In the genomic region with DNA sequence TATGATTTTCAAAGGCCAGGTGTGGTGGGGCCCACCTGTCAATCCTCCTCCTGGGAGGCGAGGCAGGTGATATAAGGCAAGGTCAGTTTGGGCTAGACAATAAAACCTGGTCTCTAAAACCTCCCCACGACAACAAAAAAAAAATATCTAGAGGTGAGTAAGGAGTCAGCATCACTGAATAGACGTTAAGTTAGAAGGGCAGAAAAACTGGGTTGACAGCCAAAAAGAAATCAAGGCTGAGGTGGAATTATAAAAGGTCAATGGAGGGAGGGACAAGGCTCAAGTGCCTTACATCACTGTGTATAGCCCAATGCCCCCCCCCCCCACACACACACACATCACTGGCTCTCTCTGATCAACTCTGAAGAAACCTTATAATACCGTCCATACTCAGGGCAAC, we compare ENCODE assay signal across 8 mouse cellular contexts. TPM values are rescaled to one million over a fixed set of nuclear protein-coding genes. Genes with fewer than 3 reads are reported as not detected.
DNase-seq lines count a peak whose midpoint lies in the region; ATAC-seq and TF ChIP-seq lines count a peak whose summit lies in the region.

No protein-coding gene starts in this region.

- peak overlapping the region; percentile 73 for H3K4me3 ChIP-seq in heart, embryonic 13.5 days
- H3K4me3 ChIP-seq in G1E (ENCODE audit: low read depth, low read length) = peak overlapping the region; percentile 95
- peak overlapping the region; percentile 74 for H3K4me3 ChIP-seq in forebrain, embryonic 16.5 days (replicated peaks; ENCODE audit: low read length)
- H3K4me3 ChIP-seq in macrophage (ENCODE audit: inconsistent target) = peak overlapping the region; percentile 55

- H3K27ac ChIP-seq in heart, embryonic 13.5 days (replicated peaks) = peak overlapping the region; percentile 94
- H3K27ac ChIP-seq in forebrain, embryonic 16.5 days (ENCODE audit: low read length) = no peak overlapping the region
- H3K27ac ChIP-seq in macrophage = peak overlapping the region; percentile 62

- no peak for ATAC-seq in heart, embryonic 13.5 days (ENCODE audit: extremely low read depth, insufficient number of reproducible peaks, low FRiP score, low TSS enrichment)
- ATAC-seq in G1E (ENCODE audit: extremely low read depth, insufficient number of reproducible peaks, low FRiP score, poor library complexity, severe bottlenecking) = no peak
- no peak for ATAC-seq in forebrain, embryonic 16.5 days

- DNase-seq in heart, postnatal 4 days = no peak
- no peak for DNase-seq in G1E (ENCODE audit: low spot score)
- no peak for DNase-seq in embryo, embryonic 9.5 days (ENCODE audit: extremely low spot score)
- DNase-seq in spleen, postnatal 10 days (ENCODE audit: low spot score in 2 of 2) = no peak
- no peak for DNase-seq in gastrocnemius, adult 18-20 months (ENCODE audit: low spot score)

- H3K4me2 ChIP-seq in heart, embryonic 13.5 days = peak overlapping the region; percentile 77
- peak overlapping the region; percentile 60 for H3K4me2 ChIP-seq in forebrain, embryonic 16.5 days (ENCODE audit: low read length)

- peaks cover 43% of the 10 kb centered on the region for H3K36me3 ChIP-seq in heart, embryonic 13.5 days
- H3K36me3 ChIP-seq in G1E (replicated peaks) = peaks cover 46% of the 10 kb centered on the region
- peaks cover 10% of the 10 kb centered on the region; the same call in 1 of the 2 replicates for H3K36me3 ChIP-seq in forebrain, embryonic 16.5 days (ENCODE audit: control insufficient read depth, insufficient read depth)
- peaks cover 29% of the 10 kb centered on the region for H3K36me3 ChIP-seq in macrophage (ENCODE audit: inconsistent target)

- peak overlapping the region; percentile 85 for H3K9ac ChIP-seq in heart, embryonic 13.5 days
- H3K9ac ChIP-seq in forebrain, embryonic 16.5 days (replicated peaks; ENCODE audit: low read depth, low read length) = peak overlapping the region; percentile 82

- no peaks in the 10 kb centered on the region for H3K27me3 ChIP-seq in heart, embryonic 13.5 days (replicated peaks)
- H3K27me3 ChIP-seq in G1E (ENCODE audit: insufficient read depth, low read length) = no peaks in the 10 kb centered on the region
- H3K27me3 ChIP-seq in forebrain, embryonic 16.5 days (replicated peaks; ENCODE audit: control insufficient read depth, insufficient read depth, low read length) = no peaks in the 10 kb centered on the region

- WGBS in heart, embryonic 13.5 days = 26% methylated on average over 4 of the region's 4 CpGs
- 16% methylated on average over 4 of the region's 4 CpGs for WGBS in forebrain, embryonic 16.5 days
- 32% methylated on average over 4 of the region's 4 CpGs for WGBS in macrophage (ENCODE audit: missing documents)

- peaks cover 22% of the 10 kb centered on the region for H3K79me2 ChIP-seq in macrophage (ENCODE audit: inconsistent target)

- H3K9me3 ChIP-seq in heart, embryonic 13.5 days = no peaks in the 10 kb centered on the region
- no peaks in the 10 kb centered on the region for H3K9me3 ChIP-seq in G1E (replicated peaks)
- no peaks in the 10 kb centered on the region for H3K9me3 ChIP-seq in forebrain, embryonic 16.5 days (ENCODE audit: control insufficient read depth, low read length)

- no peak for TF ChIP-seq CTCF in G1E (IDR thresholded peaks at IDR 0.05; ENCODE audit: low read depth, low read length)

- H3K4me1 ChIP-seq in heart, embryonic 13.5 days = peaks cover 27% of the 10 kb centered on the region
- peaks cover 69% of the 10 kb centered on the region for H3K4me1 ChIP-seq in G1E (ENCODE audit: insufficient read depth, low read depth, low read length)
- H3K4me1 ChIP-seq in forebrain, embryonic 16.5 days (replicated peaks; ENCODE audit: control insufficient read depth, insufficient read depth, low read length) = peaks cover 21% of the 10 kb centered on the region

RNA-seq across cellular contexts. Expression of a gene that starts 0.7 kb away (rescaled TPM):
- polyA plus RNA-seq in heart, embryonic 13.5 days (2015; fragmentation: Nextera tagmentation; extraction: Ambion mirVana) = 248 and 278 TPM in 2 replicates
- 100 to 1,000 TPM; 192 to 198 TPM for total RNA-seq in heart, postnatal 4 days (2021)
- total RNA-seq in G1E (2014; fragmentation: Nextera tagmentation) = 209 and 211 TPM in 2 replicates
- total RNA-seq in G1E (2017) = 53.8 and 62.8 TPM in 2 replicates
- 283 and 349 TPM in 2 replicates for polyA plus RNA-seq in G1E (2012)
- polyA plus RNA-seq in forebrain, embryonic 16.5 days (2015; fragmentation: Nextera tagmentation; extraction: Ambion mirVana) = 222 and 237 TPM in 2 replicates
- 10 to 100 TPM; 22.6 to 79.9 (median 50.3) TPM for total RNA-seq in macrophage (2018; cell fraction: chromatin; rRNA removed)
- 100 to 1,000 TPM in 23 of 26 experiments, 10 to 100 TPM in 3; 92.0 to 152 (median 128) TPM for total RNA-seq in macrophage (2018; cell fraction: cytosol; rRNA removed)
- 10 to 100 TPM; 22.5 to 86.7 (median 50.0) TPM for total RNA-seq in macrophage (2018; cell fraction: nucleus; rRNA removed)
- polyA plus RNA-seq in macrophage (2018) = 106 to 159 TPM (median 117 TPM) in 3 replicates
- total RNA-seq in gastrocnemius, adult 18-20 months (2021) = 100 to 1,000 TPM; 215 to 223 TPM

RNA-seq across cellular contexts. Expression of a gene that starts 28.4 kb away (rescaled TPM):
- 1.0 and 1.1 TPM in 2 replicates for polyA plus RNA-seq in heart, embryonic 13.5 days (2015; fragmentation: Nextera tagmentation; extraction: Ambion mirVana)
- under 1 TPM; 0.18 to 0.29 TPM for total RNA-seq in heart, postnatal 4 days (2021)
- total RNA-seq in G1E (2014; fragmentation: Nextera tagmentation) = 0.24 TPM in 1 of 2 replicates, not detected in the other
- total RNA-seq in G1E (2017) = 0.27 and 0.29 TPM in 2 replicates
- 0.01 and 0.02 TPM in 2 replicates for polyA plus RNA-seq in G1E (2012)
- 16.8 and 17.3 TPM in 2 replicates for polyA plus RNA-seq in forebrain, embryonic 16.5 days (2015; fragmentation: Nextera tagmentation; extraction: Ambion mirVana)
- 10 to 100 TPM in 11 of 26 experiments, 1 to 10 TPM in 15; 2.1 to 22.4 (median 7.5) TPM for total RNA-seq in macrophage (2018; cell fraction: chromatin; rRNA removed)
- 10 to 100 TPM in 24 of 26 experiments, 1 to 10 TPM in 2; 8.7 to 25.1 (median 15.8) TPM for total RNA-seq in macrophage (2018; cell fraction: cytosol; rRNA removed)
- 10 to 100 TPM in 24 of 26 experiments, 1 to 10 TPM in 2; 4.2 to 37.6 (median 17.9) TPM for total RNA-seq in macrophage (2018; cell fraction: nucleus; rRNA removed)
- polyA plus RNA-seq in macrophage (2018) = 8.6 to 18.7 TPM (median 18.3 TPM) in 3 replicates
- total RNA-seq in gastrocnemius, adult 18-20 months (2021) = under 1 TPM; 0.45 to 0.53 TPM

RNA-seq across cellular contexts. Expression of a gene that starts 42.5 kb away (rescaled TPM):
- polyA plus RNA-seq in heart, embryonic 13.5 days (2015; fragmentation: Nextera tagmentation; extraction: Ambion mirVana) = 134 and 143 TPM in 2 replicates
- total RNA-seq in heart, postnatal 4 days (2021) = 100 to 1,000 TPM; 113 to 115 TPM
- 632 and 643 TPM in 2 replicates for total RNA-seq in G1E (2014; fragmentation: Nextera tagmentation)
- total RNA-seq in G1E (2017) = 279 and 298 TPM in 2 replicates
- polyA plus RNA-seq in G1E (2012) = 61.9 and 65.1 TPM in 2 replicates
- 180 and 207 TPM in 2 replicates for polyA plus RNA-seq in forebrain, embryonic 16.5 days (2015; fragmentation: Nextera tagmentation; extraction: Ambion mirVana)
- 100 to 1,000 TPM in 4 of 26 experiments, 10 to 100 TPM in 22; 37.3 to 125 (median 83.3) TPM for total RNA-seq in macrophage (2018; cell fraction: chromatin; rRNA removed)
- 100 to 1,000 TPM in 7 of 26 experiments, 10 to 100 TPM in 19; 75.2 to 111 (median 91.9) TPM for total RNA-seq in macrophage (2018; cell fraction: cytosol; rRNA removed)
- 10 to 100 TPM; 29.6 to 98.8 (median 56.7) TPM for total RNA-seq in macrophage (2018; cell fraction: nucleus; rRNA removed)
- polyA plus RNA-seq in macrophage (2018) = 88.8 to 149 TPM (median 102 TPM) in 3 replicates
- 10 to 100 TPM; 55.8 to 61.7 TPM for total RNA-seq in gastrocnemius, adult 18-20 months (2021)
